9 mouse cellular contexts compared by ENCODE assay signal in the genomic region with DNA sequence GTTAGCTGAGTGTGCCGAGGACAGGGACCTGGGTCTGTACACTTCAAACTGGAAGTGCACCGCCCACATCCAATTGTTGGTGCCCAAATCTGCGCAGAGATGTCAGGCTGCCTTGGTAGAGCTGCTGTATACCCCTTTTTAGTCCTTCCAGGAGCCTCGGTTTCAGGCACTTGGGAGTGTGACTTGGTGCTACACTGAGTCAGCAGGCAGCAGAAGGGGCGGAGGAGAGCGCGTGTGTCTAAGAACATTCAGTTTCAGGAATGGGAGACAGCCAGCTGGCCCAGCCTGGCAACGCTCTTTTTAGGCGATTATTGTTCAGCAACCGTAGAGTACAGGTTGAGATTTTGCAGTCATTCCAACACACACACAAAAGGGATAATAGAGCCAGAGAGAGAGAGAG. TPM values are rescaled to one million over a fixed set of nuclear protein-coding genes. Genes with fewer than 3 reads are reported as not detected.
A peak's percentile ranks its signal among the peaks of the same experiment; 100 is the strongest.
DNase-seq lines count a peak whose midpoint lies in the region; ATAC-seq and TF ChIP-seq lines count a peak whose summit lies in the region.
"Had no signal": no experiment of that assay in that cellular context is flagged by ENCODE, and none has a peak within 500 bp of the region (broad histone marks: within the 10 kb centered on the region; RNA-seq: fewer than 3 reads in every experiment).

No protein-coding gene starts in this region.

- H3K9me3 ChIP-seq in heart, embryonic 14.5 days (ENCODE audit: control insufficient read depth, low read length), result no peaks in the 10 kb centered on the region
- no peaks in the 10 kb centered on the region for H3K9me3 ChIP-seq in lung, postnatal 0 days (ENCODE audit: low read length)
- H3K9me3 ChIP-seq: embryonic facial prominence, embryonic 15.5 days had no signal

- 74% methylated on average over 10 of the region's 10 CpGs for whole genome bisulfite sequencing in heart, embryonic 14.5 days
- WGBS in lung, postnatal 0 days, result 59% methylated on average over 10 of the region's 10 CpGs

- H3K4me1 ChIP-seq in heart, embryonic 14.5 days (ENCODE audit: control insufficient read depth in 2 of 2, insufficient read depth in 2 of 2, low read length in 2 of 2), result peaks cover 22 to 26% of the 10 kb centered on the region in 2 experiments
- peaks cover 11% of the 10 kb centered on the region; the same call in 1 of the 2 replicates for H3K4me1 ChIP-seq in lung, postnatal 0 days (ENCODE audit: insufficient read depth, low read depth, low read length)

- no peak for TF ChIP-seq POLR2A in brain, embryonic 14.5 days (IDR thresholded peaks at IDR 0.05; ENCODE audit: borderline replicate concordance, extremely low read depth, insufficient read depth, insufficient read length, poor library complexity, severe bottlenecking)

- DNase-seq in brain, embryonic 14.5 days (ENCODE audit: low read depth), result peak; percentile 82
- DNase-seq in cerebellum, adult 11-12 months, result peak; percentile 75
- peak; percentile 83 to 92 for DNase-seq in left cerebral cortex, postnatal 14 days (ENCODE audit: low spot score in 2 of 2)
- no peak for DNase-seq in urinary bladder, postnatal 10 days (ENCODE audit: low spot score)
- no peak for DNase-seq in lung, postnatal 0 days (ENCODE audit: low spot score)
- DNase-seq: thymus, postnatal 14 days had no signal

- H3K4me3 ChIP-seq in heart, embryonic 14.5 days (ENCODE audit: control insufficient read depth in 1 of 2, insufficient read depth in 1 of 2, low read depth in 1 of 2, low read length in 2 of 2), result peak overlapping the region in 1 of 2 experiments; percentile 63; a peak in 1 of 4 replicates
- H3K4me3 ChIP-seq in lung, postnatal 0 days (ENCODE audit: low read depth, low read length), result no peak overlapping the region
- H3K4me3 ChIP-seq: embryonic facial prominence, embryonic 15.5 days had no signal

- H3K36me3 ChIP-seq in heart, embryonic 14.5 days (ENCODE audit: control insufficient read depth, insufficient read depth, low read length), result no peaks in the 10 kb centered on the region
- no peaks in the 10 kb centered on the region for H3K36me3 ChIP-seq in lung, postnatal 0 days (ENCODE audit: insufficient read depth, low read length)
- H3K36me3 ChIP-seq: embryonic facial prominence, embryonic 15.5 days had no signal

- peak overlapping the region; percentile 94 for H3K4me2 ChIP-seq in heart, embryonic 14.5 days (ENCODE audit: low read length)
- H3K4me2 ChIP-seq in lung, postnatal 0 days (replicated peaks; ENCODE audit: low read depth, low read length), result no peak overlapping the region
- H3K4me2 ChIP-seq: embryonic facial prominence, embryonic 15.5 days had no signal

- no peak overlapping the region for H3K27ac ChIP-seq in heart, embryonic 14.5 days (replicated peaks in 1 of 2; ENCODE audit: control insufficient read depth in 1 of 2, insufficient read depth in 1 of 2, low read depth in 2 of 2, low read length in 2 of 2)
- H3K27ac ChIP-seq in lung, postnatal 0 days (ENCODE audit: low read length), result no peak overlapping the region
- H3K27ac ChIP-seq: embryonic facial prominence, embryonic 15.5 days had no signal

- TF ChIP-seq CTCF in brain, embryonic 14.5 days (IDR thresholded peaks at IDR 0.05; ENCODE audit: borderline replicate concordance, extremely low read depth, insufficient read depth, insufficient read length), result no peak
- no peak for TF ChIP-seq CTCF in lung, postnatal 0 days (IDR thresholded peaks at IDR 0.05)

- ATAC-seq in heart, embryonic 14.5 days (ENCODE audit: insufficient number of reproducible peaks, insufficient read depth, low FRiP score, low read depth), result no peak
- ATAC-seq in inflammation-experienced regulatory T-cells, adult 6 months, result no peak
- no peak for ATAC-seq in lung, postnatal 0 days

- H3K9ac ChIP-seq in heart, embryonic 14.5 days (ENCODE audit: low read length), result no peak overlapping the region; the same call in 1 of the 2 replicates
- H3K9ac ChIP-seq in lung, postnatal 0 days (replicated peaks; ENCODE audit: low read depth), result no peak overlapping the region
- H3K9ac ChIP-seq: embryonic facial prominence, embryonic 15.5 days had no signal

- no peak for TF ChIP-seq EP300 in lung, postnatal 0 days (IDR thresholded peaks at IDR 0.05)

- intact Hi-C loops in left cerebral cortex, postnatal 14 days (cut with DNase I), result loop anchor here (5.0 kb wide), 2 partner anchors 39 to 46 kb away; no protein-coding TSS in a partner anchor

- peaks cover 5% of the 10 kb centered on the region; the same call in 1 of the 2 replicates for H3K27me3 ChIP-seq in heart, embryonic 14.5 days (ENCODE audit: control insufficient read depth, insufficient read depth, low read length)
- H3K27me3 ChIP-seq in lung, postnatal 0 days (replicated peaks; ENCODE audit: insufficient read depth, low read length), result 0 out of 2 replicates have a peak, but pooled peaks cover 7% of the 10 kb centered on the region

RNA-seq across cellular contexts. Expression of gene Wipf3, which starts 2.4 kb away (rescaled TPM):
- polyA plus RNA-seq in brain, embryonic 14.5 days (2012; rRNA removed), result 6.6 and 11.1 TPM in 2 replicates
- 6.5 and 6.9 TPM in 2 replicates for polyA plus RNA-seq in heart, embryonic 14.5 days (2014; fragmentation: Nextera tagmentation; extraction: Ambion mirVana)
- 10 to 100 TPM; 51.9 to 62.1 TPM for total RNA-seq in left cerebral cortex, postnatal 14 days (2021)
- under 1 TPM in 1 of 3 experiments, not detected in 2; 0.19 TPM for polyA plus RNA-seq in inflammation-experienced regulatory T-cells, adult 6 months (2017; shearing (Covaris generic))
- 2.7 and 3.7 TPM in 2 replicates for polyA plus RNA-seq in lung, postnatal 0 days (2015; fragmentation: Nextera tagmentation; extraction: Ambion mirVana)

Comparison
In these comparisons a context has a peak if more than half of its experiments do, and no peak if none do; other contexts are left out.
1. DNase-seq: peak in brain, embryonic 14.5 days (single experiment), cerebellum, adult 11-12 months (single experiment) and left cerebral cortex, postnatal 14 days (2 of 2); none in urinary bladder, postnatal 10 days (single experiment) and lung, postnatal 0 days (single experiment).